Mouse (Mus musculus): Measurements from ENCODE around the gene Gm6096.
A peak's percentile ranks its signal among the peaks of the same experiment; 100 is the strongest.
"Not testable (repeated sequence)": the region's sequence is repeated elsewhere in the genome, so short reads cannot be mapped to it uniquely, and the experiment has no call there.

Gene Gm6096

GRCm38 (mm10) chr7:34250738-34251137 lies at the start of gene Gm6096:
Gm6096 (plus strand) TSS chr7:34251038.
- no peak for DNase-seq

- DNase-seq: not testable (repeated sequence)
Observed at GRCm38 (mm10) chr7:34202147-34202546, 48.7 kb upstream of the Gm6096 start.

- DNase-seq: no peak
Observed at GRCm38 (mm10) chr7:34206331-34206730, 44.5 kb upstream of the Gm6096 start.

DNA sequence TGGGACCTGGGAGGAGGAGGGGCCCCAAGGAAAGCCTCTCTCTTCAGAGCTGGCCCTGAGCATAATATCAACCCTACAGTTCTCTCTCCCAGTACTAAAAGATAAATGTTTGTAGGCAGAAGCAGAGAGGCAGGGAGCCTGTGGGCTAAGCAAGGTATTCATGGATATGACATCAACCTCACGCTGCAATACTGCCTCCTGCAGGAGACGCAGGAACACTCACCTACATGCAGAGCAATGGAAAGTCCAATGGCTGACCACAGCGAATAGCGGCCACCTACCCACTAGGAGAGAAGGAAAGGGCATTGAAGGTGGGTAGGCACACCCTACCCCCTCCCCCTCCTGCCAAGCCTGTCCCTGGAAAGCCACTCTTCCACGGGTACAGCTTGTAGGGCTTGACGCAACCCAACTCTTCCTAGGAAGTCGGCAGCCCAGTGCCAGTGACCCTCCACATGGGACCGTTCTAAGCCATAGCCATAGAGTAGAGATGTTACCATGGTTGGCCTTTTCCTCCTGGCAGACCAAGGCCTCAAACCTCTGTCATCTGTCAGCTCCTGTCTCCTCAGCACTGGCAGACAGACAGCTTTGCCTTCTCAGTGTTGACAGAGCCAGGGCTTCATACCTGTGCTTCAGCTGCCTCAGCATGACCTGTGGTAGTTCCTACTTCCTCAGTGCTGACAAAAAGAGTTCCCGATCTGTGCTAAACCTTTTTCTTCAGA lies 42.7 kb upstream of the Gm6096 start:
- no peak for DNase-seq

DNA sequence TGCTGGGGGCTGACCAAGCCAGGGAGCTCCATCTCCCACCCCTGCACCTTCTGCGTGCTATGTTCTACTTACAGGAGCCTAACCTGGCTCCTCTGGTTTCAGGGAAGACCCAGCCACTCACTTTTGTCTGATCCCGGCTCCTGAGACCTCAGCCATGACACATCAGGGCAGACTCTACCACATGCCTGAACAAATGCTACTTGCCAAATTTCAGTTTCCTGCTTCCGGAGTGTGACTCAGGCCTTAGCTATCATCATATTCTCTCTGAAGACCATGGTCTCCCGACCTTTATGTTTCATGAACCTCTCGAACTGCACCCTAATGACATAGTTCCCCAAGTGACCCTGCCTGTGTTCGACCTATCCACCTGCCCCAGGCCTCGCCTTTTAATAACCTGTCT lies 37.6 kb upstream of the Gm6096 start:
- no peak for DNase-seq

DNA sequence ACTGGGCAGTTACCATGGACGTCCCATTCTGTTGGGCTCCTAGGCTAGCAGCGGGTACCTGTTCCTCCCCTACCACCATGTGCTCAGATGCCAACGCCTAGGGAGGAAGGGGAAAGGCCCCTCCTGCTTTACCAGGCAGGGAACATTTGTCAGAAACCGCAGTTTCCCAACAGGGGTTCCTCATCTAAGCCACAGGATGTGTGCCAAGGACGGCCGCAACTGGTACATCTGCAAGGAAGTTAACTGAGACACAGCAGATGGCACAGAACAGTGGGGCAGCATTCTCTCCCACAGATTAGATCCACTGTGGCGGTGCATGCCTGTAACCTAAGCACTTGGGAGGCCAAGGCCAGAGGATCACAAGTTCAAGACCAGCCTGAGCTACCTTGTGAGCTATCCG lies 36.2 kb upstream of the Gm6096 start:
- DNase-seq: no peak

GRCm38 (mm10) chr7:34215481-34215880 lies 35.4 kb upstream of the Gm6096 start:
- DNase-seq: no peak

- DNase-seq: no peak
Observed at GRCm38 (mm10) chr7:34216474-34216873, 34.4 kb upstream of the Gm6096 start.

- DNase-seq: no peak
Observed at GRCm38 (mm10) chr7:34218496-34218895, 32.3 kb upstream of the Gm6096 start.

DNA sequence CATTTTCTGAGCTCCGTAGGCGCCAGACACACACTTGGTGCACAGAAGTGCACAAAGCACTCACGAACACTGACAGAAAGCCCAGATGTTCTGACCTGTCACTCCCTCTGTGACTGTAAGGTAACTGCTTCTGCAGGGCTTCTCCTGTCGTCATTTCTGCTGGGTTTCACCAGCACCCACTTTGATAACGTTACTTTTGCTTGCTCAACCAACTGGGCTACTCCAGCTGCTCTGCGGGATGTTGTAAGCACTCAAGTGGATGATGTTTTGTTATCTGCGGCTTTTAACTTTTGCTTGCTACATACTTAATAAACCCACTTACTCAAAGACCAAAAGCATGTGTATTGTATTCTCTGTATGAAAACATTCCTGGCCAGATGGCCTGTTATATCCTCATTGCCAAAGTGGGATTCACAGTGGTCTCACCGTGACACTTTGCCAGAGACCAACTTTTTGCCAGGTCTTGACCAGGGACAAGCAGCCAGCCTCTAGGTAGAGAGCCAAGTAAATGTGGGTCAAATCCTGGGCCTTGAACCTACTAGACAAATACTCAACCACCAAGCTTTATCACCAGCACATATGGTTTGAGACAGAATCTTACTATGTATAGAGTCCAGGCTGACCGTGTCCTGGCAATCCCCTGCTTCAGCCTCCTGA lies 29.1 kb upstream of the Gm6096 start:
- no peak for DNase-seq

DNA sequence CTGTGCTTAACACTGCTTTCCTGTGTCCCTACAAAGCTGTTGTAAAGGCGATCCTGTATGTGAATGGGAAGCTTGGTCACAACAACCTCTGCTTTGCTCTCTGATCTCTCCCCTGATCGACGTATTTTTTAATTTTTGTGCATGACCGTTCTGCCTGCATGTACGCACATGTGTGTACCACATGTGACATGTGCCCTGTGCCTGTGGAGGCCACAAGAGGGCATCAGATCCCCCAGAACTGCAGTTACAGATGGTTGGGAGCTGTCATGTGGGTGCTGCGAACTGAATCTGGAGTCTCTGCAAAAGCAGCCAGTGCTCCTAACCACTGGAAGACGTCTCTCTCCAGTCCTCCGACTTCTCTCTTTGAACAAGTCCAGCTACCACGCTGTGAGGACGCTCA lies 28.5 kb upstream of the Gm6096 start:
- DNase-seq: no peak

- no peak for DNase-seq
Observed at GRCm38 (mm10) chr7:34224308-34224707, 26.5 kb upstream of the Gm6096 start.

DNA sequence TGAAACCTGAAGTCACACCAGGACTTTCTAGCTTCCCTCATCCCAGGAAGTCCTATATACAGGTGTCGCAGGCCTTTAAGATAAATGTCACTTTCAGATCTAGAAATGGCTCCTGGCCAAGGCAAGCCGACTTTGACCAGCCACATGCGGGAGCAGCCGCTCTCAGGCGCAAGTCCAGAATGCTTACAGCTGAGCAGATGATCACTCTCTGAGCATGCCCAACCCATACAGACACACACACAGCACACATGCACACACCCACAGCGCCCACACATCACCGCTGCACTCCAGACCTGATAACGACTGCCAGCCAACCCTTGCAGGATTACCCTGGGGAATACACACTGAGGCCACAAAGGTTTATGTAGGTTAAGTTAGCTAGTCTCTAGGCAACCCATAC lies 24.8 kb upstream of the Gm6096 start:
- no peak for DNase-seq

DNA sequence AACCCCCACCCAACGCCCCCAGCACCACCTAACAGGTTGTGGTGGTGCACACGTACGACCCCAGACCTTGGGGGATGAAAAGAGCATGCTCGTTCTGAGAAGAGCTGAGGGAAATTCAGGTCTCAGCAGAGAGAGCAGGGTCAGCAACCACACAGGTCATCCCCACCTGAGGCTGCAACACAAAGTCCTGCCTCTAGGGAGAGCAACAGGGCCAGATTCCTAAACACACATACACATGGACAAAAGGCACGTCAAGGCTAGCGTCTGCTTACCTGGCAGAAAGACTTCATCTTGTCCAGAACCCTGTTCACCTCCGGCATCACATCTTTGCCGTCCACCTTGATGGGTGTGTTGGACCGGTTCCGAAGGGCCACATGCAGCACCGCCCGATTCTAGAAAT lies 24.0 kb upstream of the Gm6096 start:
- no peak for DNase-seq

DNA sequence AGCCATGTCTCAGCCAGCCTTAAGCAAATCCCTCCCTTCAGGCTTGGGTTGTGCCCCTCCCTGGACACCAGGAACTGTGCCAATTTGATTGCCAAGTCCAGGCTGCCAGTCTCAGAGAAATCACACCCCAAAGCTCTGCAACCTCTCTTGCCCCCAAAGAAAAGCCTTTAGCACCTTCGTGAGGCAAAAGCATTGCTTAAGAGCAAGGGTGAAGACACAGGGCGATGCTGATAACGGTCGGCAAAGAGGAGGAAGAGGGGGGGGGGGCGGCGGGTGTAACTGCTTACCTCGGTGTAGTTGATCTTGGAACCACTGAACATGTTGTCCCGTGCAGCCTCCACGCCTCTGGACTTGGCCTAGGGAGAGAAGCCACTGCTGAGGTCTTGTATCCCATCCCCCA lies 22.2 kb upstream of the Gm6096 start:
- DNase-seq: no peak

GRCm38 (mm10) chr7:34229153-34229552 lies 21.7 kb upstream of the Gm6096 start:
- DNase-seq: no peak

DNA sequence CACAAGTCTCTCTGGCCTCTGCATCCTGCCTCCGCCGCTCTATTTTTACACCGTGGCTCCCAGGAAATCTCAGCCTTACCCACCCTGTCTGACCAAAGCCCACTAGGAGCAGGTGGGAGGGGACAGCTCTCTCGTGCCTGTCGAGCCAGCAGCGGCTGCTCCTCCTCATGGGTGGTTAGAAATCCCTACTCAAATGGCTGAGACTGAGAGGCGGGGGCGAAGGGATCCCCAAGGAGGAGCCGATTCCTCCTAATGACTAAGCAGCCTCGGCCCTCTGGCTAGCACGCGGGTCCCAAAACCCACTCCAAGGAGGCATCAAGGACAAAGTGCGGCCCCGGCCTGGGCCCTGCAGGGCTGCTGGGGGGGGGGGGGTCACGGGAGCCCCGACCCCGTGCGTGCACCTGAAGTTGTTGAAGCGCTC lies 21.1 kb upstream of the Gm6096 start:
- no peak for DNase-seq

DNA sequence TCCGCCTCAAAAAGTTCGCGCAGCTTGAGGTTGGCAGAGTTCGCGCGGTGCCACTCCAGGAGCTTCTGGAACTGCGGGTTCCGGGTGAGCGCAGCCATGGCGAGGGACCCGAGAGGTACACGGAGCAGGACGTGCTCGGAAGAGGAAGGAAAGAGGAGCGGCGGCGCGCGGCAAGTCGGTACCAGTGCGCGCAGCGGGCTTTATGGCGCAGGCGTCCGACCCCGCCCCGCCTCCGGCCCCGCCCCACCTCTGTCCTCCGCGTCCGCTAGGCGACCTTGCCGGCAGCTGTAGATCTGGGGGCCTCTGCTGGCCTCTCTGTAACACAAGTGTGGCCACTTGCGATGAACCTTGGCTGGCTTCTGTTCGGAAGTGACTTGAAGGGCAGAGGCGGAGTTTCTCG lies 20.7 kb upstream of the Gm6096 start, which contains the start of gene Gpi1:
Gene Gpi1, minus strand, starts transcription at position 221 of the 400 bp plus-strand sequence.
- peak; percentile 74 for DNase-seq

GRCm38 (mm10) chr7:34232785-34233725 lies 17.8 kb upstream of the Gm6096 start:
- DNase-seq: no peak

DNA sequence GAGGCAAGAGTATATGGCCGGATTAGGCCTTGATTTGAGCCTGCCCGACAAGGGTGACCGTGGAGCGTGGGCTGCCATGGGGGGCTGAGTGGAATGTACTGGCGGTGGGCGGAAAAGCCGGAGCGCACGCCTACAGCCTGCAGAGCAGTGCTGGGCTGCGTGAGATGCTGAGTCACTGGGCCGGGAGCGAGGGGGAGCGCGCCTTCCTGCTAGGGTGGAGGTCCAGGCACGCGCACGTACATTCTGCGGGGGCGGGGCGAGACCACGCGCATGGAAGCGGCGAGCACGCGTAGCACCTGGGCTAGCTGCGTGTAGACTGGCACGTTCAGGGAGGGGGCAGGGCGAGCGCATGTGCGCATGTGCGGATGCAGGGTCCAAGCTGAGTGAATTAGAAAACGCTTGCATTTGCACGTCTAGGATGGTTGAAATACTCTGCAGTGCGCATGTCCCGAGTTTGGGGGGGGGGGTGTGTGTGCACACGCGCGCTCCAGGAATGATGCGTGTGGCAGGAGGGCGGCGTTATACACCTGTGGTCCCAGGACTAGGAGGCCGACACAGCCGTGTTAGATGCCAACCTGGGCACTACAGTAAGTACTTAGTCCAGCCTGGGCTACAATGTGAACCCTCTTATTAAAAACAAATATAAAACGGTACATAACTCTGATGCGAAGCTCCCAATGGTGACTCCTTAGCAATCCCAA lies 16.8 kb upstream of the Gm6096 start:
- peak; percentile 98 for DNase-seq

DNA sequence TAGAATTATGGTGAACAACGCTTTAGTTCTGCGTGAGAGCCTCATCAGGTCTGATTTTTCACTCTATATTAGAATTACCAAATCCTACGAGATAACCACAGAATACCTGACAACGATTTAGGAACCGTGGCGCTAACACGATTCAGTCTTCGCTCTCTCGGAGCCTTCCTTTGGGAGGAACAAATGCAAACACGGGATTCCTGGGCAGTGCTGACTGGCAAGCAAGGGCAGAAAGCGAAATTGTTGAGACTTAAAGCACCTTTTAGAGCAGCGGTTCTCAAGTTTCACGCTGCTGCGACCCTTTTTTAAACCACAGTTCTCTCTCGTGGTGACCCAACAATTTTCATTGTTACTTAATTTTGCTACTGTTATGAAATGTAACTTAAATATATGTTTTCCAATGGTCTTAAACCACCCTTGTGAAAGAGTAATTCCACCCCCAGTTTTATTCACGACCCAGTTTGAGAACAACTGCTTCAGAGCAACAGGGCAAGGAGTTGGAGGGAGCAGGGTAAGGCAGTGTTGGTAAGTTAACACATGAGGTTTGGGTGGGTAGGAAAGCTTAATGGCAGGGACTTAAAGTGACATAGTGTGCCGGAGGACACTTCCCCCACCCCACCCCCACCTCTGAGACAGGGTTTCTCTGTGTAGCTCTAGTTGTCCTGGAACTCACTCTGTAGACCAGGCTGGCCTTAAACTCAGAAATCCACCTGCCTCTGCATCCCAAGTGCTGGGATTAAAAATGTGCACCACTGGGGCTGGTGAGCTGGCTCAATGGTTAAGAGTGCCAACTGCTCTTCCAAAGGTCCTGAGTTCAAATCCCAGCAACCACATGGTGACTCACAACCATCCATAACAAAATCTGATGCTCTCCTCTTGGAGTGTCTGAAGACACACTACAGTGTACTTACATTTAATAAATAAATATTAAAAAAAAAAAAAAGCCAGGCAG lies 16.0 kb upstream of the Gm6096 start:
- no peak for DNase-seq

DNA sequence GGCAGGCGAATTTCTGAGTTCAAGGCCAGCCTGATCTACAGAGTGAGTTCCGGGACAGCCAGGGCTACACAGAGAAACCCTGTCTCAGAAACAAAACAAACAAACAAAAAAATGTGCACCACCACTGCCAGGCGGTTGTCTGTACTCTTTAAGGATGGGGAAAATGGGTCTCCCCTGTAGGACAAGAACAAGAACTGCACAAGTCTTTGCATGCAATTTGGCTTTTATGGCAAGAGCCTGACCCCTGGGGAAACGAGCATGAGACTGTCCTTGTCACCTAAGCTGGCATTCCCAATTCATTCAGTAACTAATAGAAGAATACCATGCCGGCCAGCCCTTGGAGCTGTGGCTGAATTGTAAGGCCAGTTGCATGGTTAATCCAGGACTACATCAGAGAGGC lies 15.2 kb upstream of the Gm6096 start:
- no peak for DNase-seq
